Mouse (Mus musculus): ENCODE measurements around the gene Ilk. TPM values are rescaled to one million over a fixed set of nuclear protein-coding genes. Genes with fewer than 3 reads are reported as not detected.
"Not testable (repeated sequence)": the region's sequence is repeated elsewhere in the genome, so short reads cannot be mapped to it uniquely, and the experiment has no call there.

Ilk gene
- polyA plus RNA-seq, 1 experiment from 2014 or later, result 192 TPM

- Histone ChIP-seq H3K9me3 (replicated peaks; ENCODE audit: control insufficient read depth, low read length, poor library complexity, severe bottlenecking) (no peaks in the 10 kb centered on the region), H3K36me3 (ENCODE audit: control insufficient read depth, insufficient read depth, low read length) (peaks cover 19% of the 10 kb centered on the region), H3K4me3 (ENCODE audit: low read depth, low read length) (no peak overlapping the region), H3K27me3 (ENCODE audit: control insufficient read depth, insufficient read depth, low read depth, low read length) (no peaks in the 10 kb centered on the region), H3K27ac (ENCODE audit: low read length) (peak overlapping the region; percentile 37; the same call in 1 of the 2 replicates), H3K9ac (ENCODE audit: low read depth, low read length) (no peak overlapping the region), H3K4me1 (ENCODE audit: control insufficient read depth, insufficient read depth, low read length) (no peaks in the 10 kb centered on the region), H3K4me2 (ENCODE audit: low read length) (no peak overlapping the region)
- no peak for ATAC-seq
- WGBS, result 23% methylated on average over 6 of the region's 6 CpGs
Observed at GRCm38 (mm10) chr7:105728701-105729428, 7.5 kb upstream of the Ilk start.

- WGBS, result 97% methylated on average over 11 of the region's 11 CpGs
- H3K4me1 ChIP-seq (ENCODE audit: control insufficient read depth, insufficient read depth, low read length), result peaks cover 21% of the 10 kb centered on the region
- H3K4me3 ChIP-seq (ENCODE audit: low read depth, low read length), result no peak overlapping the region
- no peak for ATAC-seq
- no peak overlapping the region for H3K27ac ChIP-seq (ENCODE audit: low read length)
- H3K4me2 ChIP-seq (ENCODE audit: low read length), result no peak overlapping the region
- no peaks in the 10 kb centered on the region for H3K27me3 ChIP-seq (ENCODE audit: control insufficient read depth, insufficient read depth, low read depth, low read length)
- H3K9ac ChIP-seq (ENCODE audit: low read depth, low read length), result no peak overlapping the region
- H3K36me3 ChIP-seq (ENCODE audit: control insufficient read depth, insufficient read depth, low read length), result peaks cover 19% of the 10 kb centered on the region
- no peaks in the 10 kb centered on the region for H3K9me3 ChIP-seq (replicated peaks; ENCODE audit: control insufficient read depth, low read length, poor library complexity, severe bottlenecking)
Observed at GRCm38 (mm10) chr7:105733836-105734235, 2.6 kb upstream of the Ilk start.

- no peak for ATAC-seq
- H3K36me3 ChIP-seq (ENCODE audit: control insufficient read depth, insufficient read depth, low read length), result peaks cover 19% of the 10 kb centered on the region
- no peak overlapping the region for H3K9ac ChIP-seq (ENCODE audit: low read depth, low read length)
- 94% methylated on average over 8 of the region's 8 CpGs for WGBS
- H3K4me1 ChIP-seq (ENCODE audit: control insufficient read depth, insufficient read depth, low read length), result peaks cover 27% of the 10 kb centered on the region
- H3K27me3 ChIP-seq (ENCODE audit: control insufficient read depth, insufficient read depth, low read depth, low read length), result no peaks in the 10 kb centered on the region
- H3K4me2 ChIP-seq (ENCODE audit: low read length), result no peak overlapping the region
- H3K27ac ChIP-seq (ENCODE audit: low read length), result no peak overlapping the region
- H3K9me3 ChIP-seq (replicated peaks; ENCODE audit: control insufficient read depth, low read length, poor library complexity, severe bottlenecking), result no peaks in the 10 kb centered on the region
- no peak overlapping the region for H3K4me3 ChIP-seq (ENCODE audit: low read depth, low read length)
Observed at GRCm38 (mm10) chr7:105734826-105735225, 1.6 kb upstream of the Ilk start.

GRCm38 (mm10) chr7:105735464-105735863 is 928 bp upstream of the Ilk start:
- Histone ChIP-seq H3K4me3 (ENCODE audit: low read depth, low read length) (peak overlapping the region; percentile 85), H3K4me1 (ENCODE audit: control insufficient read depth, insufficient read depth, low read length) (peaks cover 27% of the 10 kb centered on the region), H3K9ac (ENCODE audit: low read depth, low read length) (peak overlapping the region; percentile 90), H3K4me2 (ENCODE audit: low read length) (peak overlapping the region; percentile 97), H3K36me3 (ENCODE audit: control insufficient read depth, insufficient read depth, low read length) (peaks cover 19% of the 10 kb centered on the region)
- H3K9me3 ChIP-seq (replicated peaks; ENCODE audit: control insufficient read depth, low read length, poor library complexity, severe bottlenecking); H3K27ac ChIP-seq (ENCODE audit: low read length); ATAC-seq; H3K27me3 ChIP-seq (ENCODE audit: control insufficient read depth, insufficient read depth, low read depth, low read length): not testable (repeated sequence)
- WGBS, result 65% methylated on average over 4 of the region's 4 CpGs

- Histone ChIP-seq H3K9me3 (replicated peaks; ENCODE audit: control insufficient read depth, low read length, poor library complexity, severe bottlenecking) (no peaks in the 10 kb centered on the region), H3K4me1 (ENCODE audit: control insufficient read depth, insufficient read depth, low read length) (peaks cover 27% of the 10 kb centered on the region), H3K9ac (ENCODE audit: low read depth, low read length) (peak within 1 kb of the TSS; percentile 90), H3K36me3 (ENCODE audit: control insufficient read depth, insufficient read depth, low read length) (peaks cover 21% of the 10 kb centered on the region), H3K4me3 (ENCODE audit: low read depth, low read length) (peak within 1 kb of the TSS; percentile 85), H3K27me3 (ENCODE audit: control insufficient read depth, insufficient read depth, low read depth, low read length) (no peaks in the 10 kb centered on the region), H3K27ac (ENCODE audit: low read length) (peak within 1 kb of the TSS; percentile 77), H3K4me2 (ENCODE audit: low read length) (peak within 1 kb of the TSS; percentile 97)
- WGBS, result 0% methylated on average over 30 of the region's 30 CpGs
- peak; percentile 33 for ATAC-seq
Observed at GRCm38 (mm10) chr7:105736911-105737521, 624 bp downstream of the Ilk start, which contains the start of gene Rrp8. TSS of gene Rrp8 (minus strand) at chr7:105737385.

GRCm38 (mm10) chr7:105737648-105738047 is 1.3 kb downstream of the Ilk start:
- no peak overlapping the region for H3K9ac ChIP-seq (ENCODE audit: low read depth, low read length)
- WGBS, result 27% methylated on average over 3 of the region's 3 CpGs
- peaks cover 18% of the 10 kb centered on the region for H3K36me3 ChIP-seq (ENCODE audit: control insufficient read depth, insufficient read depth, low read length)

GRCm38 (mm10) chr7:105738286-105738685 is 1.9 kb downstream of the Ilk start:
- no peak overlapping the region; the same call in 1 of the 2 replicates for H3K4me2 ChIP-seq (ENCODE audit: low read length)
- peaks cover 13% of the 10 kb centered on the region for H3K36me3 ChIP-seq (ENCODE audit: control insufficient read depth, insufficient read depth, low read length)
- peaks cover 31% of the 10 kb centered on the region for H3K4me1 ChIP-seq (ENCODE audit: control insufficient read depth, insufficient read depth, low read length)
- 82% methylated on average over 2 of the region's 2 CpGs for WGBS
- H3K4me3 ChIP-seq (ENCODE audit: low read depth, low read length), result no peak overlapping the region
- no peak overlapping the region for H3K9ac ChIP-seq (ENCODE audit: low read depth, low read length)
- H3K27me3 ChIP-seq (ENCODE audit: control insufficient read depth, insufficient read depth, low read depth, low read length), result no peaks in the 10 kb centered on the region
- no peak for ATAC-seq
- H3K9me3 ChIP-seq (replicated peaks; ENCODE audit: control insufficient read depth, low read length, poor library complexity, severe bottlenecking), result no peaks in the 10 kb centered on the region
- H3K27ac ChIP-seq (ENCODE audit: low read length), result no peak overlapping the region

More at GRCm38 (mm10) chr7:105737648-105738047, 1.3 kb downstream of the Ilk start:
- ATAC-seq, result no peak
- Histone ChIP-seq H3K4me2 (ENCODE audit: low read length) (peak overlapping the region; percentile 97), H3K27me3 (ENCODE audit: control insufficient read depth, insufficient read depth, low read depth, low read length) (no peaks in the 10 kb centered on the region), H3K4me1 (ENCODE audit: control insufficient read depth, insufficient read depth, low read length) (peaks cover 27% of the 10 kb centered on the region), H3K27ac (ENCODE audit: low read length) (no peak overlapping the region), H3K4me3 (ENCODE audit: low read depth, low read length) (peak overlapping the region; percentile 85), H3K9me3 (replicated peaks; ENCODE audit: control insufficient read depth, low read length, poor library complexity, severe bottlenecking) (no peaks in the 10 kb centered on the region)

GRCm38 (mm10) chr7:105738948-105739347 is 2.6 kb downstream of the Ilk start:
- H3K27me3 ChIP-seq (ENCODE audit: control insufficient read depth, insufficient read depth, low read depth, low read length), result no peaks in the 10 kb centered on the region
- peaks cover 8% of the 10 kb centered on the region for H3K36me3 ChIP-seq (ENCODE audit: control insufficient read depth, insufficient read depth, low read length)
- H3K9ac ChIP-seq (ENCODE audit: low read depth, low read length), result no peak overlapping the region
- peak overlapping the region; percentile 32; the same call in 1 of the 2 replicates for H3K27ac ChIP-seq (ENCODE audit: low read length)
- no peak for ATAC-seq
- WGBS, result 35% methylated on average over 3 of the region's 3 CpGs
- no peak overlapping the region for H3K4me3 ChIP-seq (ENCODE audit: low read depth, low read length)
- no peaks in the 10 kb centered on the region for H3K9me3 ChIP-seq (replicated peaks; ENCODE audit: control insufficient read depth, low read length, poor library complexity, severe bottlenecking)
- peaks cover 35% of the 10 kb centered on the region for H3K4me1 ChIP-seq (ENCODE audit: control insufficient read depth, insufficient read depth, low read length)
- H3K4me2 ChIP-seq (ENCODE audit: low read length), result peak overlapping the region; percentile 22; the same call in 1 of the 2 replicates

All from midbrain, embryonic 16.5 days (tissue).